Mouse (Mus musculus) small intestine, adult 2 months (tissue): ENCODE results near the gene Grk4. TPM values are rescaled to one million over a fixed set of nuclear protein-coding genes. Genes with fewer than 3 reads are reported as not detected.

Experiments used
- H3K27ac ChIP-seq: fragments of 200-500 bp; 2 replicates; pipeline ENCODE4 v1.5.1; 2012; ENCODE audit warnings: low read depth, low read length, control low read depth, inconsistent platforms; ENCODE audit not compliant: insufficient read depth
- H3K27me3 ChIP-seq: fragments of 200-500 bp; 2 replicates; pipeline ENCODE4 v1.6.1; 2012; ENCODE audit warnings: mild to moderate bottlenecking, moderate library complexity, low read length, inconsistent platforms; ENCODE audit not compliant: control insufficient read depth, insufficient read depth
- H3K36me3 ChIP-seq: fragments of 200-500 bp; 2 replicates; pipeline ENCODE4 v1.6.1; 2012; ENCODE audit warnings: mild to moderate bottlenecking, low read length, control low read depth, inconsistent platforms; ENCODE audit not compliant: control insufficient read depth, insufficient read depth
- H3K4me1 ChIP-seq: fragments of 200-500 bp; 2 replicates; pipeline ENCODE4 v1.6.1; 2012; ENCODE audit warnings: low read length, inconsistent platforms, mixed read lengths; ENCODE audit not compliant: control insufficient read depth, insufficient read depth, insufficient read length
- H3K4me3 ChIP-seq: fragments of 200-500 bp; 2 replicates; pipeline ENCODE4 v1.5.1; 2012; ENCODE audit warnings: low read depth, mild to moderate bottlenecking, control low read depth, inconsistent platforms, low read length, moderate library complexity
- CTCF ChIP-seq: fragments of 200-500 bp; IDR thresholded peaks from 2 replicates; pipeline ENCODE4 v1.5.1; 2012; ENCODE audit warnings: low read depth, mild to moderate bottlenecking, control low read depth, inconsistent platforms, low read length, moderate library complexity, mixed read lengths; ENCODE audit not compliant: insufficient replicate concordance, insufficient read length; ENCODE audit errors: extremely low read depth
- POLR2A ChIP-seq: fragments of 200-500 bp; IDR thresholded peaks from 2 replicates; pipeline ENCODE4 v1.6.1; 2012; ENCODE audit warnings: low read depth, mild to moderate bottlenecking, control low read depth, inconsistent platforms, low read length, moderate library complexity
- WGBS: fragments of 180-500 bp; shearing (Covaris S2); methylation state at CpG from one replicate; pipeline ENCODE4 v1.1.7; 2018; 5-methylcytosine and 5-hydroxymethylcytosine counted together
- polyA plus RNA-seq: library from polyadenylated mRNA; depleted of rRNA; stranded (reverse); fragments of >200 nt; gene quantifications from 2 replicates; pipeline ENCODE4 v1.2.3, GENCODE M21; 2012; rRNA removed

Grk4 gene
- polyA plus RNA-seq, result 0.38 and 0.53 TPM in 2 replicates

DNA sequence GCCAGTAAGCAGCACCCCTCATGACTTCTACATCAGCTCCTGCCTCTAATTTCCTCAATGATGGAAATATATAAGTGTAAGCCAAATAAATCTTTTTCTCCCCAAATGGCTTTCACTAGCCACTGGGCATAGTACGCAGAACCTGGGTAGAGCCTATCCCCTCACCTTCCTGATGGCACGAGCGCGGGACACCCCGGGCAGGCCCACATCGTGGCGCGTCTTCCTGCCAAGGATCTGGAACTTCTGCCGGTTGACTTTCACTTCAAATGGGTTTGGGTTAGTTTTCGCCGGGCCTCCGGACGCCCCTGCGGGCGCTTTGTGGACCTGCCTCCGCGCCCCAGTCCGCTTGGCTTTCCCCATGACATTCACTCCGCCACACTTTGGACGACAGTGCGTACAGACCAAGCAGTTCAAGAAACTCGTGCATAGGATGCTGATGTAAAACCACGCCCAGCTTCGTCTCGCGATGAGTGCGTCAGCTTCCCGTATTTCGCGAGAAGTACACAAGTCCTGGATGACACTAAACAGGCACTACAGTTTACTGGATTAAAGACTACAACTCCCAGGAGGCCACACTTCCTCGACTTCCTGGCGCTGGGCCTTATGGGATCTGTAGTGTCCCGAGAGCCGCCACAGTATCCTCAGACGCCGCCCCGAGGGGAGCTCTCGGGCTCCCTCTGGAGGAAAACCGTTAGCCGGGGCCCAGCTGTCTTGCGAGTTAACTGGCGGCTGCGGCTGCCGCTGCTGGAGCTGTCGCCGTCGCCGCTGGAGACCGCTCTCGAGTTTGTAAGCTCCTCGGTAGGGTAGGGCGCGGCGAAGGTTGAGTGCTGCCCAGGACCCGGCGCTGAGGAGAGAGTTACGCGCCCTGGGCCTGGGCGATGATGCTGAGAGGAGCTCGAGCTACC is at the start of gene Grk4, which contains the start of gene Nop14:
Gene Grk4 (plus strand): TSS at position 694 of the 905 bp plus-strand sequence.
Gene Nop14 (minus strand): TSS at position 463 of the 905 bp plus-strand sequence.
- under 1% methylated on average over 60 of the region's 60 CpGs for WGBS
- Histone ChIP-seq H3K4me3 (peak within 1 kb of the TSS; percentile 84), H3K4me1 (no peaks in the 10 kb centered on the region; the same call in 1 of the 2 replicates), H3K27me3 (no peaks in the 10 kb centered on the region), H3K27ac (peak within 1 kb of the TSS; percentile 65), H3K36me3 (peaks cover 11% of the 10 kb centered on the region)
- TF ChIP-seq CTCF (peak; percentile 90), POLR2A (peak; percentile 74)

DNA sequence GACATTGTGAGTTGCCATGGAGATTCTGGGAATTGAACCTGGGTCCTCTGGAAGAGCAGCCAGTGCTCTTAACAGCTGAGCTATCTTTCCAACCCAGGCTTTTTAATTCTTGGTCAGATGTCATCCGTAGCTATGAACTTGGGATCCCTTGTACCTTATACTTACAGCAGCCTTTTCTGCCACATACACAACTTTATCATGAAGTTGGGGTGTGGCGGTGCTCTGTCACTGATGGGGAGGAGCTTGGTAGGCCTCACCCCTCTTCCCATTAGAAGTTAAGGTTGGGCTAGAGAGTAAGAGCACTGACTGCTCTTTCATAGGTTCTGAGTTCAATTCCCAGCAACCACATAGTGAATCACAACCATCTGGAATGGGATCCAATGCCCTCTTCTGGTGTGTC is 27.2 kb upstream of the Grk4 start:
- 66% methylated on average over 2 of the region's 2 CpGs for WGBS
- Histone ChIP-seq H3K36me3 (peaks cover 40% of the 10 kb centered on the region), H3K4me1 (peaks cover 9% of the 10 kb centered on the region; the same call in 1 of the 2 replicates), H3K27me3 (no peaks in the 10 kb centered on the region), H3K4me3 (no peak overlapping the region), H3K27ac (no peak overlapping the region)
- TF ChIP-seq CTCF (no peak), POLR2A (no peak)

GRCm38 (mm10) chr5:34633641-34634040 is 26.5 kb upstream of the Grk4 start:
- H3K36me3 ChIP-seq, result peaks cover 37% of the 10 kb centered on the region

DNA sequence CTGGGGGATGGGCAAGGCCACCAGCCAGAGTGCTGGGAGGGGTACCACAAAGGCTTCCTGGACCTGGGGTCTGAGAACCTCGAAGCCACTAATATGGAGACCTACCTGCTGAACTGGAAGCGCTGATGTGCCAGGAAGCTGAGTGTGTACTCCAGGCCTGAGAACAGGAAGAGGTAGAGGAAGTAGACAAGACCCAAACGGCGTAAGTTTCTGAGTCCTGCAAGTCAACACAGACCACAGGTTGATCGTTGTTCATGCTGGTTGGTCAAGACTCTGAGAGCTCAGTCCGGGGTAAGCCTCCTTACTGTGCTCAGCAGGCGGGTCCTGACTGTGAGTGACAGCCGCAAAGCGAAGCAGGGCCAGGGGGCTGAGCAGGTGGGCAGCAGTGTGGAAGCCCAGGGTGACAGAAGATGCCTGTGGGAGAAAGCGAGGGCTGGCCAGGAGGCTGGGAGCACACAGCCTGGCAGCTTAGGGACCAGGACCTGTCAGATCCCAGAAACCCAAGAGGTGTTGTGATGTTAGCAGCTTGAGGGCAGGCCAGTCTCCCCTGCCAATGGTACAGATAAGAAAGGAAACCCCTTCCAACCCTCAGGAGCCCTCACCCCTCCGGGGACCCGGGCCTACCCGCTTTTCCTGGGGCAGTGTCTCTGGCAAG is 25.3 kb upstream of the Grk4 start:
- H3K4me1 ChIP-seq, result peaks cover 9% of the 10 kb centered on the region; the same call in 1 of the 2 replicates
- H3K27me3 ChIP-seq, result no peaks in the 10 kb centered on the region
- peak overlapping the region; percentile 17 for H3K4me3 ChIP-seq
- peak overlapping the region; percentile 21 for H3K27ac ChIP-seq
- peaks cover 33% of the 10 kb centered on the region for H3K36me3 ChIP-seq
- no peak for TF ChIP-seq CTCF
- TF ChIP-seq POLR2A, result no peak
- WGBS, result 86% methylated on average over 13 of the region's 13 CpGs

More at GRCm38 (mm10) chr5:34633641-34634040, 26.5 kb upstream of the Grk4 start:
- H3K27ac ChIP-seq, result no peak overlapping the region
- H3K4me3 ChIP-seq, result no peak overlapping the region
- H3K27me3 ChIP-seq, result no peaks in the 10 kb centered on the region
- WGBS, result 41% methylated on average over 4 of the region's 4 CpGs
- peaks cover 9% of the 10 kb centered on the region; the same call in 1 of the 2 replicates for H3K4me1 ChIP-seq
- TF ChIP-seq CTCF, result no peak

- Histone ChIP-seq H3K27ac (no peak overlapping the region), H3K27me3 (no peaks in the 10 kb centered on the region), H3K36me3 (peaks cover 28% of the 10 kb centered on the region), H3K4me1 (peaks cover 9% of the 10 kb centered on the region; the same call in 1 of the 2 replicates), H3K4me3 (peak overlapping the region; percentile 74; the same call in 1 of the 2 replicates)
- 61% methylated on average over 10 of the region's 10 CpGs for WGBS
- no peak for TF ChIP-seq POLR2A
Observed at GRCm38 (mm10) chr5:34635665-34636192, 24.4 kb upstream of the Grk4 start.

DNA sequence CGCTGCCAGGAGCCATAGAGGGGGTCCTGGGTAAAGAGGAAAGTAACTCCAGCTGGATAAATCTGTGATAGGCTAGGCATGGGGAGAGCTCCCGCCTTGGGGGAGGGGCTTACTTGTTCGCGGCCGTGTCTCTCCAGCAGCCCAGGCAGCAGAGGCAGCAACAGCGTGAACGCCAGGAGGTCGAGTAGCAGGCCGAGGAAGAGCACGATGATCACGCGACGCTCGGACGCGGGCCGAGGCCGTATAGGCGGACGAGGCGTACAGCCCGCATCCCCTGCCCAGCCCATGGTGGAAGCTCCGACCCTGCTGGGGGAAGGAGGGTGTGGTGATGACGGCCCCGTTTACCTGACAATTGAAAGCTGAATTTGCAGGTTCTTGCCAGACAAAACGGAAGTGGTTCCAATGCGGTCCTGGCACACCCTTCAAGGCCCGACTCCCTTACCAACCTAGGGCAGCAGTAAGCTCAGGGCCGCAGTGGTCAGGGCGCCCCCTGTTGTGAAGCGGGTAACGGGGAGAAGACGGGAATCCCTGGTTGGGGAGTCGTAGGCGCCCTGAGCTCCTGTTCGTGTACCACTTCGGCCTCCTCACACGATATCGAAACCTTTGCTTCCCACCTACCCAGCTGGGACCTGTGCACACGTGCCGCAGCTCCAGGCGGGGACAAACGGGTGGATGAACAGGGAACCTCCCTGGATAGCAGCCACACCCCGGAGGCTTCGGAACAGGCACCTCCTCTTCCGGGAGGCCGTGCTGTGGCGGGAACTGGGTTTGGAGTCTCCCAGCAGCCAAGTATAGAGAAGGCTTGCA is 23.5 kb upstream of the Grk4 start, which contains the start of gene Mfsd10:
Gene Mfsd10 (minus strand): TSS at position 732 of the 807 bp plus-strand sequence.
- Histone ChIP-seq H3K27me3 (no peaks in the 10 kb centered on the region), H3K27ac (peak within 1 kb of the TSS; percentile 26), H3K4me3 (peak within 1 kb of the TSS; percentile 74), H3K4me1 (peaks cover 9% of the 10 kb centered on the region; the same call in 1 of the 2 replicates), H3K36me3 (peaks cover 22% of the 10 kb centered on the region)
- WGBS, result under 1% methylated on average over 48 of the region's 48 CpGs
- no peak for TF ChIP-seq POLR2A
- TF ChIP-seq CTCF, result peak; percentile 36; the same call in 1 of the 2 replicates
